Mouse (Mus musculus) limb, embryonic 15.5 days (tissue): Measurements from ENCODE around the gene Ostc. TPM values are rescaled to one million over a fixed set of nuclear protein-coding genes. Genes with fewer than 3 reads are reported as not detected.

Source experiments
- ATAC-seq: fragments of 200-750 bp; cut with Nextera tagmentation; 2 replicates; pipeline ENCODE4 v1.8.0; 2017; ENCODE audit warnings: low read depth, moderate TSS enrichment; ENCODE audit not compliant: insufficient number of reproducible peaks, low FRiP score, low TSS enrichment
- H3K27ac ChIP-seq: fragments of 300-500 bp; sonication (generic); 2 replicates; pipeline ENCODE4 v1.5.1; 2015; ENCODE audit warnings: moderate library complexity, mild to moderate bottlenecking, inconsistent platforms
- H3K27me3 ChIP-seq: fragments of 300-500 bp; sonication (generic); 2 replicates; pipeline ENCODE4 v1.6.1; 2015; ENCODE audit warnings: inconsistent platforms
- H3K36me3 ChIP-seq: fragments of 300-500 bp; sonication (generic); 2 replicates; pipeline ENCODE4 v1.6.1; 2015; ENCODE audit warnings: inconsistent platforms
- H3K4me1 ChIP-seq: fragments of 300-500 bp; sonication (generic); 2 replicates; pipeline ENCODE4 v1.6.1; 2015; ENCODE audit warnings: inconsistent platforms
- H3K4me2 ChIP-seq: fragments of 300-500 bp; sonication (generic); 2 replicates; pipeline ENCODE4 v1.6.1; 2015; ENCODE audit warnings: mild to moderate bottlenecking, inconsistent platforms
- H3K4me3 ChIP-seq: fragments of 300-500 bp; sonication (generic); 2 replicates; pipeline ENCODE4 v1.5.1; 2015; ENCODE audit warnings: mild to moderate bottlenecking, inconsistent platforms
- H3K9ac ChIP-seq: fragments of 300-500 bp; sonication (generic); 2 replicates; pipeline ENCODE4 v1.6.1; 2015; ENCODE audit warnings: inconsistent platforms
- H3K9me3 ChIP-seq: fragments of 300-500 bp; sonication (generic); 2 replicates; pipeline ENCODE4 v1.6.1; 2016; ENCODE audit warnings: inconsistent platforms
- WGBS: fragments of 180-500 bp; shearing (Covaris S2); methylation state at CpG from one replicate; pipeline ENCODE4 v1.1.7; 2015; 5-methylcytosine and 5-hydroxymethylcytosine counted together
- polyA plus RNA-seq: library from polyadenylated mRNA; unstranded; fragments of >200 nt; fragmentation: Nextera tagmentation; extraction: Ambion mirVana; gene quantifications from 2 replicates; pipeline ENCODE4 v1.2.1, GENCODE M21; 2015

Gene Ostc
- polyA plus RNA-seq, 1 experiment from 2014 or later: 460 TPM

DNA sequence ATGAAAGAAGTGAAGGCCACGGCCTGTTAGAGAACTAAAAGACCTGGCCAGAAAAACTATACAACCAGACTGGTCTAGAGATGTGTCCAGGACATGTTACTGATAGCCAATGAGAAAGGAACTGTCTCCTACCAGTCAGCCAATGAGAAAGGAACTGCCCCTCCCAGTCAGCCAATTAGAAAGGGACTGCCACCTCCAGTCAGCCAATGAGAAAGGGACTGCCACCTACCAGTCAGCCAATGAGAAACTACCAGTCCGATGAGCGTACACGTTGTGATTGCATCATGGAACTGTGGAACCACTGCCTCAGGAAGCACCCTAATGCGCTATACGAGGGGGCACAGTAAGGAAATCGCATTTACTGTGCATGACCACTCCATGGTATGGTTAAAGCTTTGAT lies 14.5 kb downstream of the Ostc start:
- H3K9me3 ChIP-seq: no peaks in the 10 kb centered on the region
- no peak overlapping the region for H3K9ac ChIP-seq
- no peak overlapping the region for H3K4me2 ChIP-seq
- no peak overlapping the region for H3K27ac ChIP-seq
- H3K36me3 ChIP-seq: peaks cover 51% of the 10 kb centered on the region
- no peak for ATAC-seq
- no peaks in the 10 kb centered on the region for H3K27me3 ChIP-seq
- H3K4me3 ChIP-seq: no peak overlapping the region
- peaks cover 7% of the 10 kb centered on the region; the same call in 1 of the 2 replicates for H3K4me1 ChIP-seq
- WGBS: 91% methylated on average over 7 of the region's 7 CpGs

DNA sequence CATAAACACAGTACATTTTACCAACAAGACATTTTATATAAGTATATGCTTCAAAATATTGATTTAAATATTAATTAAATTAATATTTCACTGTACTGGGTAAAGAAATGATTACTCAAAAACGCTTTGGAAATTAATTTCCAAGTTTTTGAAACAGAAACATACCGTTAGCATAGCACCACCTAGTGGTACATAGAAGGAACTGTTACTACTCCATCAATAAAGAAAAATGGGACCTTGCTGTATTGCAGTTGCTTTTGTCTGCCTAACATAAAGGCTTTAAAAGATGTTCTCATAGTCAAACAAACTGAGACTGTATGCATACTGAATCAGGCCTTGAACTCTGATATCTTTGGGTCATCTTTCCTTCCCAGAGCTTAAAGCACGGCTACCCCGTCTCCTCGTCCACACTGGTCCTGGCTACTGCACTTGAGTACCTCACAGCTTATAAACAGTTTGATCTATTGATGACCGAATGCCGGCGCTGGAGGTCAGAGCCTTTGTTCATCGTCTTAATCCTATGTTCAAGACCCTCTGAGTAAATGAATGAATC lies 15.1 kb downstream of the Ostc start:
- H3K4me2 ChIP-seq: no peak overlapping the region
- no peak overlapping the region for H3K27ac ChIP-seq
- no peaks in the 10 kb centered on the region for H3K27me3 ChIP-seq
- H3K9ac ChIP-seq: no peak overlapping the region
- WGBS: 65% methylated on average over 9 of the region's 9 CpGs
- H3K9me3 ChIP-seq: no peaks in the 10 kb centered on the region
- peaks cover 7% of the 10 kb centered on the region; the same call in 1 of the 2 replicates for H3K4me1 ChIP-seq
- H3K4me3 ChIP-seq: no peak overlapping the region
- no peak for ATAC-seq
- H3K36me3 ChIP-seq: peaks cover 45% of the 10 kb centered on the region

DNA sequence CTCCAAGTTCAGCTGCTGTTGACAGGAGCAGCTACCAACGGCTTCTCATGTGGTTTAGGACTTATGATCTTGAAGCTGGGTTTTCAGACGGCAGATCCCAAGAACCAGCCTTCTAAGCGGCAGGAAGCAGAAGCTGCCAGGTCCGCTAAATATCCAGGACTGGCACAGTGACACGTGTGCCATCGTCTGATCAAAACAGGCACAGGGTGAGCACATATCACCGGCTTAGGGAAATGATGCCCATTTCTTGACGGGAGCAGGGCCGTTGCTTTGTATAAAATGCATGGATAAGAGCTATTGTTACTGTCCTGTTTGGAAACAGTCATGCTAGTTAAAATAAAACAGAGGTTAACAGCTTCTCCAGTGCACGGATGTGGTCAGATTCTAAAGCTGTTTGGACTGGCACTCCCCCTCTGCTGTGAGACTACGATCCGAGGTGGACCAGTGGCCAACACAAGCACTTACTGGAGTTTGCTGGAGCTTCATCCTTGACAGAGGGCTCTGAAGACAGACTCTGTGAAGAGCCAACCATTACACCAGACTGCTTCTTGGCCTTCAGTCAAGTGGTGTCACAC lies 17.6 kb downstream of the Ostc start:
- Histone ChIP-seq H3K9ac (peak overlapping the region; percentile 31; the same call in 1 of the 2 replicates), H3K27me3 (no peaks in the 10 kb centered on the region), H3K36me3 (peaks cover 24% of the 10 kb centered on the region), H3K4me2 (peak overlapping the region; percentile 50), H3K4me3 (peak overlapping the region; percentile 31), H3K27ac (0 out of 2 replicates have a peak overlapping the region, but pooled peaks have one; percentile 69), H3K4me1 (peaks cover 7% of the 10 kb centered on the region; the same call in 1 of the 2 replicates), H3K9me3 (no peaks in the 10 kb centered on the region)
- no peak for ATAC-seq
- WGBS: 35% methylated on average over 12 of the region's 12 CpGs

DNA sequence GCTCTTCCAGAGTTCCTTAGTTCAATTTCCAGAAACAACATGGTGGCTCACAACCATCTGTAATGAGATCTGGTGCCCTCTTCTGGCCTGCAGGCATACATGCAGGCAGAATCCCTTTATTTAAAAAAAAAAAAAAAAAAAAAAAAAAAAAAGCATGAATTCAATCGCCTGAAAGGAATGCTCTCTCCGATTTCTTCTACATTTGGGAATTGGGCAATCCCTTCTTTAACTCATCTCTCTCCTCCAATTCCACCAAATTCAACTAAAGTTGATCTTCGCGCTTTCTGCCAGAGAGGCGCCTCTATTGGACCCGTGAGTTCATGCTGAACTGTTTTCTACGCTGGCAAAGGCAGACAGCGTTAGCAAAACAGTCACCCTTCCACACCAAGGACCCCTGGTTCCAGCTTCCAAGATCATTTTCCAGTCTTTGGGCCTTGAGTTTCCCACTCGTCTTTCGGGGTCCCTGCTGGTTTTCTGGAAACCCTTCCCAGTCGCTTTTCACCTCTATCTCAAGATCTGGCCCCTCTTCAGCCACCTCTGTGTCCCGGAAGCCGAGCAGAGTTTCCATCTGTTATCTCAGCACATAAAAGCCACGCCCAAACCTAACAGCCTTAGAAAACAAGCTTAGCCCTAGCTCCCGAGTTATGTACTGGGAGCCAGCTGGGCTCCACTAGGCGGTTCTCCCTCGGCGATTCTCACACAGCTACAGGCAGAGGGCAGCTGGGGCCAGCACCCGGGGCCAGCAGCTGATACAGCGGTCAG lies 18.2 kb downstream of the Ostc start:
- peak overlapping the region; percentile 50 for H3K4me2 ChIP-seq
- peak; percentile 70; the same call in 1 of the 2 replicates for ATAC-seq
- H3K9ac ChIP-seq: peak overlapping the region; percentile 31; the same call in 1 of the 2 replicates
- H3K4me3 ChIP-seq: peak overlapping the region; percentile 31
- H3K27ac ChIP-seq: peak overlapping the region; percentile 69
- peaks cover 7% of the 10 kb centered on the region; the same call in 1 of the 2 replicates for H3K4me1 ChIP-seq
- H3K9me3 ChIP-seq: no peaks in the 10 kb centered on the region
- H3K36me3 ChIP-seq: peaks cover 17% of the 10 kb centered on the region
- H3K27me3 ChIP-seq: no peaks in the 10 kb centered on the region
- 14% methylated on average over 20 of the region's 20 CpGs for WGBS

DNA sequence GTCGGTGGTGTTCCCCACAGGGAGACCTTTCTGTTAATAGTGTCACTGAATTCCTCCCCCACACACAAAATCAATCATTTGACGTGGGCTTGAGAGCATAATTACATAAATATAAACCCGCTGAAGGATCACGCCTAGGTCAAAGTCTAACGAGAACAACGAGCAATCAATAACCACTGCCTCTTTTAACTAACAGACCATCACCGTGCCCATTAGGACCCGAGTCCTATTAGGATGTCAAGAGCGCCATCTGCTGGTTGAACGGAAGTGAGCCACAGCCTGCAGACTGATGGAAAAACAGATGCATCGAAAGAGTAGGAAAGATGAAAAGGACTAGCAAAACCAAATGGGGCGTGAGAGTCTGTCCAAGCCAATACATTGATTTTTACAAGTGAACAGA lies 19.6 kb downstream of the Ostc start:
- no peaks in the 10 kb centered on the region for H3K27me3 ChIP-seq
- H3K9ac ChIP-seq: no peak overlapping the region
- H3K36me3 ChIP-seq: peaks cover 5% of the 10 kb centered on the region
- H3K9me3 ChIP-seq: no peaks in the 10 kb centered on the region
- no peak overlapping the region for H3K4me3 ChIP-seq
- no peak for ATAC-seq
- H3K4me1 ChIP-seq: peaks cover 7% of the 10 kb centered on the region; the same call in 1 of the 2 replicates
- WGBS: 10% methylated on average over 12 of the region's 12 CpGs
- no peak overlapping the region for H3K4me2 ChIP-seq
- no peak overlapping the region for H3K27ac ChIP-seq

DNA sequence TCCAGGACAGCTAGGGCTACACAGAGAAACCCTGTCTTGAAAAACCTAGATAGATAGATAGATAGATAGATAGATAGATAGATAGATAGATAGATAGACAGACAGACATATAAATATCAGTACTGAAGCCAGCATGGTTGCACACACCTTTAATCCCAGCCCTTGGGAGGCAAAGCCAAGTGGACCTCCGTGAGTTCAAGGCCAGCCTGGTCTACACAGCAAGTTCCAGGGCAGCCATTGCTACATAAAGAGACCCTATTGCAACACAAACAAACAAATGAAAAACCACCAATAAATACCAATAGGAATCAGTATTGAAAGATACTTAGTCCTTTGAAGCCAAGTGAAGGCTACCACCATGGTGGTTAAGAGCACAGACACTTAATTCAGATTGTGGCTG lies 22.2 kb downstream of the Ostc start:
- no peak overlapping the region for H3K9ac ChIP-seq
- H3K4me2 ChIP-seq: no peak overlapping the region
- H3K9me3 ChIP-seq: no peaks in the 10 kb centered on the region
- 91% methylated on average over 1 of the region's 1 CpGs for WGBS
- ATAC-seq: no peak
- H3K27ac ChIP-seq: no peak overlapping the region
- no peak overlapping the region for H3K4me3 ChIP-seq
- H3K36me3 ChIP-seq: no peaks in the 10 kb centered on the region
- H3K4me1 ChIP-seq: peaks cover 7% of the 10 kb centered on the region; the same call in 1 of the 2 replicates
- no peaks in the 10 kb centered on the region for H3K27me3 ChIP-seq

DNA sequence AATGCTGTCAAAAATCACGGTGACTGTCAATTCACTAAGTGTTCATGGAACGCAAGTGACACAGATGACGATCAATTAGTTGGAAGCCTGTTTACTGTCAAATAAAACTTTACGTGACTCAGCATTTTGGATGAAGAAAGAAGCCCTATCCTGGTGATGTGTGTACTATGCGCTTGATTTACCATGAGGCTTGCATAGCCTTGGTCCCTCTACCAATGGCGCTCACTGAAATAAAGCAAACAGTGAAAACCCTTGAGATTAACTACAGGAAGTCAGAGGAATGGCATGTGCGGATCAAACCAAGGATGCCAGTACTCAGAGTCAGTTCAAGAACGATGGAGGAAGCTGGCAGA lies 24.3 kb downstream of the Ostc start:
- Histone ChIP-seq H3K4me1 (no peaks in the 10 kb centered on the region), H3K27me3 (no peaks in the 10 kb centered on the region), H3K36me3 (no peaks in the 10 kb centered on the region), H3K4me2 (no peak overlapping the region), H3K27ac (no peak overlapping the region), H3K4me3 (no peak overlapping the region), H3K9me3 (no peaks in the 10 kb centered on the region), H3K9ac (no peak overlapping the region)
- 73% methylated on average over 8 of the region's 8 CpGs for WGBS
- ATAC-seq: no peak

DNA sequence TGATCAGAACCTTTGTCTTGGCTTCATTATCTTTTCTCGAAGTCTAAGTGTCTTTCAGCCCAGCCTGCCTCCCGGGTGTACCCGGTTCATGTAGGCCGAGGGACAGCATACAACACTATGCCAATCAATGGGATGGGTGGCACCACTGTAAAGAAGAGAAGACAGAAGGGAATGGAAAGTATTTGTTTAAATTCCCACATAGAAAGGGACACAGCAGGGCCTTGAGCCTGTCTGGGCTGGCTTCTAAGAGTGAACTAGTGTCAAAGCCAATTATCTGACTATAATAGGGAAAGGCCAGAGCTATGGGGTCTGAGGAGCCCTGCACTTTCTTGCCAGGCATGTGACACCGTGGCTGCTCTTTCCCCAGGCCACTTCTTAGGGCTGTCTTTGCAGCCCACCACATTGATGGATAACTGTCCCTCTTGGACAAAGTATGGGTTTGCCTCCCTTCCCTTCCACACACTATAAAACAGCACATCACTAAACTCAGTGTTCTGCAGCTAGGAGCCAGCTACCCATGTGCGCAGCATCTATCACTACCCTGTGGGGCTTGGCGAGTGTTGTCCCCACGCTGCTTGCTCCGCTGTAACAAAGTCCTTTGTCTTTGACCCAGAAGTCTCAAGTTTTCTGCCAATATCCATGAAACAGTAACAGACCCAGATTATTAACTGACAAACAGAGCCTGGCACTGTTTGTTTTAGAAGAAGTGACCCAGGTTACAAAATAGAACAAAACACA lies 24.8 kb downstream of the Ostc start:
- Histone ChIP-seq H3K9me3 (no peaks in the 10 kb centered on the region), H3K4me2 (no peak overlapping the region), H3K27me3 (no peaks in the 10 kb centered on the region), H3K27ac (no peak overlapping the region), H3K4me3 (no peak overlapping the region), H3K4me1 (peaks cover 2% of the 10 kb centered on the region; the same call in 1 of the 2 replicates), H3K36me3 (no peaks in the 10 kb centered on the region), H3K9ac (no peak overlapping the region)
- WGBS: 87% methylated on average over 9 of the region's 9 CpGs
- no peak for ATAC-seq

DNA sequence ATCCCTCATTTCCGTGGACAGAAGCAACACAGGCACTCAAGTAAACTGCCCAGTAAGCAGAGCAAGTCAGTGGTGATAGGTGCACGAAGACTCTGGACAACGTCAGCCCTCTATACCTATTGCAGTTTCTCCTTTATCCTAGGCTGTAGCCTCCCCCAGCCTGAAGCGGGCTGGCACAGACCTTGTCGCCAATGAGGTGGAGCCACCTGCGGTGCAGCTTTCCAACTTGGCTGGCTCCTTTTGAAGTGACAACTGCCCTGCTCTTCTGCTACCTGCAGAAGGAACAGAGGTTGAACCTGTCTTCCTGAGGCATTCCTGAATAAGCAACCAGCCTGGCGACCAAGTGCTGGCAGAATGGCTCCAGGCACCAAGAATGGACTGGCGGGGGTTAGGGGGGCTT lies 25.4 kb downstream of the Ostc start:
- Histone ChIP-seq H3K9ac (no peak overlapping the region), H3K36me3 (no peaks in the 10 kb centered on the region), H3K27me3 (no peaks in the 10 kb centered on the region), H3K4me3 (no peak overlapping the region), H3K4me1 (peaks cover 4% of the 10 kb centered on the region; the same call in 1 of the 2 replicates), H3K9me3 (no peaks in the 10 kb centered on the region), H3K27ac (no peak overlapping the region), H3K4me2 (no peak overlapping the region)
- WGBS: 75% methylated on average over 8 of the region's 8 CpGs
- no peak for ATAC-seq

DNA sequence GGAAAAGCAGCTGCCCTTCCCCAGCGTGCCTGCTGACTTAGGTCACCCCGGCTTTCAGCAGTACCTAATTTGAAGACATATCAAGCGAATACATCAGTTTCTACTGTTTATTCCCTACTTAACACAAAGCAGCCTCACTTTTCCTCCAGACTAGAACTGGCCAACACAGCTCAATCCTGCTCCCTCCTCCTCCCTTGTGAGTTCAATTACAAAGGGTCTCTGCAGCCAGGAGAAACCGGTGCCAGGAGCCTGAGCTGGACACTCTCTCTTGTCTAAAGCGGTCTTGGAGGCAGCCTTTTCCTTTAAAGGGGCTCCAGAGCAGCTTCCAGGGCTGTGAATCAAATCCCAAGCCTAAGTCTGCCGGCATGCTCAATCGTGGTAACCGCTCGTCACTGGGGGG lies 27.1 kb downstream of the Ostc start:
- 77% methylated on average over 9 of the region's 9 CpGs for WGBS
- Histone ChIP-seq H3K9me3 (no peaks in the 10 kb centered on the region; the same call in 1 of the 2 replicates), H3K36me3 (no peaks in the 10 kb centered on the region), H3K27ac (no peak overlapping the region), H3K4me1 (peaks cover 4% of the 10 kb centered on the region; the same call in 1 of the 2 replicates), H3K4me2 (no peak overlapping the region), H3K4me3 (no peak overlapping the region), H3K9ac (no peak overlapping the region), H3K27me3 (no peaks in the 10 kb centered on the region)
- ATAC-seq: no peak

DNA sequence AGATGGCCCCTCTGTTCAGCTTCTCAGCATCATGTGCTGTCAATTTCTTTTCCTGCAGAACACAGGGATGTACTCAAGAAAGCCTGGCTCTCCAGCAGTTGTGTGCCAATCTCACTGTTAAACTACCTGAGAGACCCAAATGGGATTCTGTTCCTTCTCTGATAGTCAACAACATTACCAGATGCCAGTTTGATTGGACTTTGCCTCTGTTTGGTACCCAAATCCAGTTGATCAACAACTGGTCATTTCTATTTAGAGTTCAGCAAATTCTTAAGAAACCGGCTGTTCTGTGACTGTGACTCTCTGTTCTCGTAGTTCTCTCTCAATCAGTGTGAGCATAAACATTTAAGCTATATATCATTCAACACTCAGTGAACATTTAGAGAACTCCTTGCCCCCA lies 28.0 kb downstream of the Ostc start:
- 79% methylated on average over 2 of the region's 2 CpGs for WGBS
- no peaks in the 10 kb centered on the region for H3K27me3 ChIP-seq
- no peak overlapping the region for H3K9ac ChIP-seq
- no peak overlapping the region for H3K27ac ChIP-seq
- no peaks in the 10 kb centered on the region; the same call in 1 of the 2 replicates for H3K9me3 ChIP-seq
- no peaks in the 10 kb centered on the region for H3K36me3 ChIP-seq
- H3K4me2 ChIP-seq: no peak overlapping the region
- H3K4me1 ChIP-seq: peaks cover 4% of the 10 kb centered on the region; the same call in 1 of the 2 replicates
- no peak for ATAC-seq
- no peak overlapping the region for H3K4me3 ChIP-seq
